Mouse (Mus musculus) kidney, postnatal 0 days (tissue): ENCODE measurements around the gene H2-Q10. TPM values are rescaled to one million over a fixed set of nuclear protein-coding genes. Genes with fewer than 3 reads are reported as not detected.

Experiments
- ATAC-seq: fragments of 200-750 bp; cut with Nextera tagmentation; replicated peaks from 2 replicates; pipeline ENCODE4 v1.8.0; 2017; ENCODE audit warnings: low read depth, moderate number of reproducible peaks, moderate TSS enrichment, moderate library complexity; ENCODE audit not compliant: low FRiP score
- DNase-seq: peaks from one replicate; pipeline ENCODE4 v3.0.0-alpha.2; 2016; ENCODE audit warnings: low spot score
- H3K27ac ChIP-seq: fragments of 300-500 bp; sonication (generic); 2 replicates; pipeline ENCODE4 v1.5.1; 2014; ENCODE audit warnings: mild to moderate bottlenecking
- H3K27me3 ChIP-seq: fragments of 300-500 bp; sonication (generic); 2 replicates; pipeline ENCODE4 v1.6.1; 2014; ENCODE audit warnings: low read length, mixed read lengths; ENCODE audit not compliant: insufficient read depth
- H3K36me3 ChIP-seq: fragments of 300-500 bp; sonication (generic); 2 replicates; pipeline ENCODE4 v1.6.1; 2014; ENCODE audit warnings: low read length, mixed read lengths; ENCODE audit not compliant: insufficient read depth
- H3K4me1 ChIP-seq: fragments of 300-500 bp; sonication (generic); replicated peaks from 2 replicates; pipeline ENCODE4 v1.6.1; 2014; ENCODE audit warnings: antibody characterized with exemption, low read length, mixed read lengths; ENCODE audit not compliant: insufficient read depth
- H3K4me2 ChIP-seq: fragments of 300-500 bp; sonication (generic); 2 replicates; pipeline ENCODE4 v1.6.1; 2014; ENCODE audit warnings: mild to moderate bottlenecking, low read length, moderate library complexity, mixed read lengths
- H3K4me3 ChIP-seq: fragments of 300-500 bp; sonication (generic); replicated peaks from 2 replicates; pipeline ENCODE4 v1.5.1; 2014; ENCODE audit warnings: low read depth, low read length
- H3K9ac ChIP-seq: fragments of 300-500 bp; sonication (generic); 2 replicates; pipeline ENCODE4 v1.6.1; 2014; ENCODE audit warnings: low read depth, low read length
- H3K9me3 ChIP-seq: fragments of 300-500 bp; sonication (generic); replicated peaks from 2 replicates; pipeline ENCODE4 v1.6.1; 2016; ENCODE audit warnings: low read length, inconsistent platforms, mixed read lengths
- CTCF ChIP-seq: IDR thresholded peaks from 2 replicates; pipeline ENCODE4 v1.5.1; 2016; ENCODE audit warnings: antibody characterized with exemption, low read depth, mild to moderate bottlenecking, moderate library complexity
- WGBS: fragments of 180-500 bp; shearing (Covaris S2); extraction: QIAGEN DNeasy Blood & Tissue Kit; methylation state at CpG from one replicate; pipeline ENCODE4 v1.1.7; 2014; 5-methylcytosine and 5-hydroxymethylcytosine counted together
- polyA plus RNA-seq: library from polyadenylated mRNA; unstranded; fragments of >200 nt; fragmentation: Nextera tagmentation; extraction: Ambion mirVana; gene quantifications from 2 replicates; pipeline ENCODE4 v1.2.1, GENCODE M21; 2015

H2-Q10 gene
- polyA plus RNA-seq, 1 experiment from 2014 or later, result 1.4 TPM

DNA sequence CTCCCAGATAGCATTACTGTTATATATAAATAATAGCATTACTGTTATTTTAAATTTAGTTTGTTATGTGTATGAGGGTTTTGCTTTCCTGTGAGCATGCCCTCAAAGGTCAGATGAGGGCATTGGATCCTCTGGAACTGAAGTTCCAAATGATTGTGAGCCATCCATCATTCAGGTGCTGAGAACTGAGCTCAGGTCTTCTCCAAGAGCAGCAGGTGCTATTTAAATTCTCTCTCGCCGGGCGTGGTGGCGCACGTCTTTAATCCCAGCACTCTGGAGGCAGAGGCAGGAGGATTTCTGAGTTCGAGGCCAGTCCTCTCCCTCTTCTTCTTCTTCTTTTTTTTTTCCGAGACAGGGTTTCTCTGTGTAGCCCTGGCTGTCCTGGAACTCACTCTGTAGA, 27.2 kb downstream of the H2-Q10 start:
- Histone ChIP-seq H3K9ac (no peak overlapping the region), H3K4me3 (no peak overlapping the region), H3K27me3 (no peaks in the 10 kb centered on the region), H3K36me3 (no peaks in the 10 kb centered on the region), H3K9me3 (no peaks in the 10 kb centered on the region), H3K4me1 (no peaks in the 10 kb centered on the region), H3K4me2 (no peak overlapping the region), H3K27ac (no peak overlapping the region)
- ATAC-seq (no peak), DNase-seq (no peak)
- WGBS, result 97% methylated on average over 7 of the region's 7 CpGs
- no peak for TF ChIP-seq CTCF

DNA sequence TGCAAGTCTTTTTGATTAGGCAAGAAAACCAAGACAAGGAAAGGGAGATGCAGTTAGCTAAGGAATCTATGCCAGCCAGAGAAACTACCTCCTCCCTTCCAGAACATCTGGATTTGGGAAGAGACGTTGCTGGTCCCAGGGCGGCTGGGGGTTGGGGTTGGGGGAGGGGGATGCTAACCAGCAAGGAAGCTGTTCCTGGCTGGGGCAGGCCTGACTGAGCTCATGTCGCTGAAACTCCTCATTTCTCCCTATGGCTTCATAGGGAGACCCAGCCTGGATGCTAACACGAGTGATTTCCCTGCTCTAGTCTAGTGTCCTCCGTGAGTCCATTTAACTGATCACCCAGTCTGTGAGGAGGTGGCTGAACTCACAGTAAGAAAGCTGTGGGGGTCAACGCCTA, 32.3 kb downstream of the H2-Q10 start:
- WGBS, result 11% methylated on average over 6 of the region's 6 CpGs
- ATAC-seq (no peak), DNase-seq (no peak)
- H3K9me3 ChIP-seq, result no peaks in the 10 kb centered on the region
- no peaks in the 10 kb centered on the region for H3K4me1 ChIP-seq
- H3K27ac ChIP-seq, result no peak overlapping the region
- no peak overlapping the region for H3K4me2 ChIP-seq
- no peaks in the 10 kb centered on the region for H3K36me3 ChIP-seq
- H3K9ac ChIP-seq, result no peak overlapping the region
- TF ChIP-seq CTCF, result no peak
- H3K27me3 ChIP-seq, result 0 out of 2 replicates have a peak, but pooled peaks cover 6% of the 10 kb centered on the region
- H3K4me3 ChIP-seq, result no peak overlapping the region

GRCm38 (mm10) chr17:35502762-35503161, 32.9 kb downstream of the H2-Q10 start:
- Histone ChIP-seq H3K9me3 (no peaks in the 10 kb centered on the region), H3K4me3 (no peak overlapping the region), H3K27me3 (0 out of 2 replicates have a peak, but pooled peaks cover 6% of the 10 kb centered on the region), H3K36me3 (no peaks in the 10 kb centered on the region), H3K27ac (no peak overlapping the region), H3K4me2 (no peak overlapping the region), H3K9ac (no peak overlapping the region), H3K4me1 (no peaks in the 10 kb centered on the region)
- DNase-seq (no peak), ATAC-seq (no peak)
- 66% methylated on average over 5 of the region's 5 CpGs for WGBS
- no peak for TF ChIP-seq CTCF

DNA sequence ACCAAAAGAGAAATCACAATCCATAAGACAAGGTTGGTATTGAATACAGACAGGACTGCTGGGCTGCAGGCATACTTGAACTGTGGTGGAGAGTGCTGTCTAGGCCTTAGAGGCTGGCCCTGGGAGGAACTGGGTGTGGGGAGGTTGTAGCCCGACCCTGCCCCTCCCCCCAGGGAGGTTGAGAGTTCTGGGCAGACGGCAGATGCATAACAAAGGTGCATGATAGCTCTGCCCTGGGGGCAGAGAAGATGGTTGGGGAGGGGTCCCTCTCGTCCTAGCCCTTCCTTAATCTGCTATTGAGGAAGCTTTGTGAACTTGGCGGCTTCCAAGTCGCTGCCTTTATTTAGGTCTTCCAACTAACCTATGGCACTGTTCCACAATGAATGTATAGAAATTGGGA, 34.0 kb downstream of the H2-Q10 start:
- H3K9ac ChIP-seq, result no peak overlapping the region
- H3K27ac ChIP-seq, result no peak overlapping the region
- no peaks in the 10 kb centered on the region for H3K36me3 ChIP-seq
- H3K4me1 ChIP-seq, result no peaks in the 10 kb centered on the region
- H3K9me3 ChIP-seq, result no peaks in the 10 kb centered on the region
- DNase-seq, result no peak
- no peak overlapping the region for H3K4me3 ChIP-seq
- no peak for TF ChIP-seq CTCF
- H3K4me2 ChIP-seq, result no peak overlapping the region
- H3K27me3 ChIP-seq, result 0 out of 2 replicates have a peak, but pooled peaks cover 6% of the 10 kb centered on the region
- 44% methylated on average over 5 of the region's 5 CpGs for WGBS
- ATAC-seq, result no peak

DNA sequence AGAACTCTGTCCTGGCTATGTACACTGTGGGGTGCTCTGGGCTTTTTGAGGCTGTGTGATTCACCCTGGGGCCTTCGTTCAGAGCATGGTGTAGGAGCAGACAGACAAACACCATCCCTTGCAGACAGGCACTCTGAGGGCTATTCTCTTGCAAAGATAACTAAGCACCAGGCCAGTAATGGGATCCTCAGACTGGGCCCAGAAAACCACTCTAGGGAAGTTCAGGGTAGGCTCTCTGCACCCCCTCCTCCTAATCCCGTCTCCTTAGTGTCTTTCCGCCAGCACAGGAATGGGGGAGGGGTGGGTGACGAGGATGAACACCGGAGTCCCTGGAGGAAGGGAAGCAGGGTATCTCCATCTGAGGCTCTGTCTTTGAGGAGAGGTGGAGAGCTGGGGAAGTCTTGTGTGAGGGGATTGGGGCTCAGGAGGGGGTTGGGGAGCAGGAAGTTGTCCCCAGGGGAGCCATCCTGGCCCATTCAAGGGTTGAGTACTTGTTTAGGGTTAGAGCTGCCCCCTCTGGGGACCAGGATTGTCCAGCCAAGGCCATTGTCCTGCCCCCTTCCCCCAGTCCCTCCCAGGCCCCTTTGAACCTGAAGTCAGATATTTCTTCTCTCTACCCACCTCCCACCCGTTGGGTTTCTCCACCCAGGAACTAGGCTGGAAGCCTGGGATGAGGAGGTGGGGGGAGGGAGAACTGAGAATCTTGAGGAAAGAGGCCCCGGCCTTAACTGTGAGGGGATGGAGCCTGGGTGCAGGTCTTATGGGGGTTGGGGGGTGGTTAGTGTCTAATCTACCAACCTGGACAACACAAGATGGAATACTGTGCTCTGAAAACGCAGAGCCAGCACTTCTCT, 35.0 kb downstream of the H2-Q10 start:
- DNase-seq (no peak), ATAC-seq (no peak)
- Histone ChIP-seq H3K4me2 (no peak overlapping the region), H3K9ac (no peak overlapping the region), H3K27ac (no peak overlapping the region), H3K4me1 (no peaks in the 10 kb centered on the region), H3K36me3 (no peaks in the 10 kb centered on the region), H3K9me3 (no peaks in the 10 kb centered on the region), H3K27me3 (0 out of 2 replicates have a peak, but pooled peaks cover 6% of the 10 kb centered on the region), H3K4me3 (no peak overlapping the region)
- TF ChIP-seq CTCF, result no peak
- WGBS, result 37% methylated on average over 8 of the region's 8 CpGs

GRCm38 (mm10) chr17:35505776-35506175, 35.9 kb downstream of the H2-Q10 start, which contains the start of gene Pou5f1:
Gene Pou5f1 (plus strand): TSS chr17:35506018.
- 59% methylated on average over 12 of the region's 13 CpGs for WGBS
- ATAC-seq (no peak), DNase-seq (no peak)
- 0 out of 2 replicates have a peak, but pooled peaks cover 6% of the 10 kb centered on the region for H3K27me3 ChIP-seq
- no peak for TF ChIP-seq CTCF
- no peaks in the 10 kb centered on the region for H3K9me3 ChIP-seq
- no peak within 1 kb of the TSS for H3K27ac ChIP-seq
- no peak within 1 kb of the TSS for H3K9ac ChIP-seq
- H3K4me3 ChIP-seq, result no peak within 1 kb of the TSS
- H3K36me3 ChIP-seq, result no peaks in the 10 kb centered on the region
- H3K4me1 ChIP-seq, result no peaks in the 10 kb centered on the region
- no peak within 1 kb of the TSS for H3K4me2 ChIP-seq
